Mouse (Mus musculus): ENCODE measurements around the gene Ndufb10.

The Ndufb10 gene

DNA sequence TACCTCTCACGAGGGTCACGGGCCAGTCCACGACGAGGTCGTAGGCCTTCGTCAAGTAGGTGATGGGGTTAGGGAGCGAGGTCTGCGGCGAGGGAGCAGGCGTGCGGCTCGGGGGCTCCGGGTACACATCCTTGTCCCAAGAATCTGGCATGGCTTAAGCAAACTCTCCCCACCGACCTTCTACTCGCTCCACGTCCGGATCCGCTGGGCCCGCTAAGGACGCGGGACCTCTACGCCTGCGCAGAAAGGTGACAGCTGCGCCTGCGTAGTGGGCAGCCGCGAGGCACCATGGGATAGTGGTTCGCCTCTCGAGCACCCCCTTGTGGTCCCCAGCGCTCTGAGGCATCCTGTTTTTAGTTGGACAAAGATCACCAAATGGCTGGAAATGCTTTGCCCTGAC lies at the start of gene Ndufb10:
Ndufb10 (minus strand) TSS at position 295 of the 400 bp plus-strand sequence.
- in situ Hi-C loops (cut with MboI; ENCODE audit: low sequenced_read_pairs), result no loop called here

DNA sequence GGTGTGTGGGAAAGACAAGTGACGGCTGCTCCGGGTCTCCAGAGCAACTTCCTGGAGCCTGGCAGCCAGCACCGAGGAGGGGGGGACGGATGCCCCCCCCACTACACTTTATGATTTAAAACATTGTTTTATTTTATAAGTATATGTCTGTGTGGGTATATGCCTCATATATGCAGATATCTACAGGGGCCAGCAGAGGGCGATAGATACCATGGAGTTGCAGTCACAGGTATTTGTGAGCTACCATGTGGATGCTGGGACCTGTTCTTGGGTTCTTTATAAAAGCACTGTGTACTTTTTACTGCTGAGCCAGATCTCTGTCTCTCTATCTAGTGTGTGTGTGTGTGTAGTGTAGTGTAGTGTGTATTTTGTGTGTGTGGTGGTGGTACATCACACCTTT lies 49.0 kb upstream of the Ndufb10 start:
- in situ Hi-C loops (cut with MboI; ENCODE audit: low sequenced_read_pairs), result no loop called here

DNA sequence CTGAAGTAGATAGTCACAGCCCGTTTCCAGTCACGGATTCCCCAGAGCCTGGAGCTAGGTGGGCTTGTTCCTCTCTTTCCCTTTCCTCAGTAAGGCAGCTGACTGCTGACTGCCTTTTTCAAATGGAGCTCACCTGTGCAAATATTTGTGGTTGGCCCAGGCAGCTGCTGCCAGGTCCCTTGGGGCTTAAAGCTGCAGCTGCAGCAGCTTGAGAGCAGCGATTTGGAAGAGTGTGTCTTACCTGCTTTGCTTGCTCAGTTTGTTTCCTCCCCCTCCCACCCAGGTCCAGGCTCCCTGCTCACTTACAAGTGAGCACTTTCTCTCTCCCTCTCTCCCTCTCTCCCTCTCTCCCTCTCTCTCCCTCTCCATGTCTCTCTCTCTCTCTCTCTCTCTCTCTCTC lies 44.9 kb upstream of the Ndufb10 start:
- in situ Hi-C loops (cut with MboI; ENCODE audit: low sequenced_read_pairs), result no loop called here

DNA sequence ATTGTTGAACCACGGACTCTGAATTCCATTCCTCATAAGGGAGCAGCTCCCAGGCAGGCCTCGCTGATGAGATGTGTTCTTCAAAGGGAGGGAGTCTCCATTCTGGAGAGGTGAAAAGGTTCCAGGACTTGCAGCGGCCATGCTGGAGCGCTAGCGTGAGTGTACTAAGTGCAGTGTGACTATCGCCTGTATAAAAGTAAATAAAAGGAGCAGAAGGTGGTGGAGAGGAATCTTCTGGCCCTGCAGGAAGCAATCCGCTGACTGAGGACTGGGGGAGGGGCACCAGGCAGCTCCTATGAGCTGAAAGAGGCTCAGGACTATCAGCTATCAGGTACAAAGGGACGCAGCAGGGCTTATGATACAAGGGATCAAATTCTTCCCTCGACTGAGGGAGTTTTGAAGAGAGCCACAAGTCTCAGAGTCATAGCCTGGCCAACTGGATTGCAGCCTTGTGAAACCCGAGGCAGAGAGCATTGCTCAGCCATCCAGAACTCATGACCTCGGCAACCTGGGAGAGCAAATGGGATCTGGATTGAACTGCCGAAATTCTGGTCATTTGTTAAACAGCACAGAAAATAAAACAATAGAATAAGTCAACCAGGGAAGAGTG lies 42.1 kb upstream of the Ndufb10 start:
- in situ Hi-C loops (cut with MboI; ENCODE audit: low sequenced_read_pairs), result no loop called here

DNA sequence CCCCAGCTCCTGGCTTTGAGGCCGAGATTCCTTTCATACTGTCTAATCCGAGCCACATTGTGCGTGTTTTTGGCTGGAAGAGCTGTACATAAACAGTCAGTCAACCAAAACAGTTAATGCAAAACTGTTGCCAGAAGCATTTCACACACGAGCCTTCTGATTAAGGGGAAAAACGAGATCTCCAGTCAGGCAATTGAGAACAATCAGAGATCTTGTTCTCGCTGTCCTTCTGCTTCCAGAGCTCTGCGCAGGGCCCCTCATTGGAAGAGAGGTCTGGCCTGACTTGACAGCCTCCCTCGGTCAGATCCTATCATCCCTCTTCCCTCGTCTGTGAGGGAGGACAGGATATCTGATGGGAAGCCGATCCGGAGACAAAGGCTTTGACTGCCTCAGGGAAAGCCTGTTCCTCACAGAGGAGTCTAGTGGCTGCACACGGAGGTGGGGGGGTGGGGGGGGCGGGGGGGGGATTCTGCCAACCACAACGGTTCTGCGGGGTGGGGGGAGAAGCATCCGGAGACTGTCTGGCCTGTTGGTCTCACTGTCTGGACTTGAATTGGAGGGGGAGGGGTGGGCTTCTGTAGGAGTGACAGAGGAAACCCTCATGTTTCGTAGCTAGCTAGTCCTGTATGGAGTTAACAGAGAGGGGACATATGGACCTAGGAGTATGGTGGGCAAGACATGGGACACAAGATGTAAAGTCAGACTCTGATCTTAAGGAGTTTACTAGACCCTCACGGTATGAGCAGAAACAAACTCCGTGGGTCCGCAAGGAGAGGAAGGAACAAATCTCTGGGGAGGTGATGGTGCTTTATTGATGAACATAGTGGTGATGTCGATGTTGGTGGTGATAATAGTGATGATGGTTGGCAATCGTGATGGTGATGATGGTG lies 41.0 kb upstream of the Ndufb10 start:
- in situ Hi-C loops (cut with MboI; ENCODE audit: low sequenced_read_pairs), result no loop called here

DNA sequence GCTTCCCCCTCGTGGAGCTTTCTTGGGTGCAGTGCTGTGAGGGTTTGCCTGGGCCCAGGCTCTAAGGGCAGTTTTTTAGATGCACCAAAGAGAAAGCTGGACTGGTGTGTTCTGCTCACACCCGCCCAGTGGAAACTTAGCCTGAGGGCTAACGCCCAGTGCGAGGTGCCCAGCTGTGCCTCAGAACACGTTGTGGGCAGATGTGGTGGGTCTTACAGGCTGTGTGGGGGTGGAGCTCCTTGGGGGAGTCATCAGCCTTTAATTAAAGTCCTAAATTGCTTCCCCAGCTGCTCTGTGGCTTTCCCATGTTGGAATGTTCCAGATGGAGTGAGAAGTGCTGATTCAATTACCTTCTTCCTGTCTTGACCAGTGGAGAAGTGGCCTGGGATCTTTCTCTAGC lies 36.8 kb upstream of the Ndufb10 start:
- in situ Hi-C loops (cut with MboI; ENCODE audit: low sequenced_read_pairs), result no loop called here

DNA sequence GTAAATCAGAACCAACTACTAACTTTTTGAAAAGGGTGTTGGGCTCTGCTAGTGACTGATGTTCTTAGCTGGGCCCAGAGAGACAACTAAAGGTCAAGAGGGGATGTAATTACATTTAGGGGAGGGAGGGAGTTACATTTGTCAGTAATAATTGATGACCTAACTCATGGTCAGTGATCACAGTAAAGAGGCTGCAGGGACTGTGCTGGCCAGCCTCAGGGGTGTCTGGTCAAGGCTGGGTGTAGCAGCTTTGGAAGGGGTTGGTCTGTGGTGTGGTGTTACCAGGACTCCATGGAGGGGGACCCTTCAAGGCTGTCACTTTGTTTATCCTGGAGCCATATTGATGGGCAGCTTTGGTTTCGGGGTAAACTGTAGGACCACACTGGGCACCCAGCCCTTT lies 33.1 kb upstream of the Ndufb10 start:
- in situ Hi-C loops (cut with MboI; ENCODE audit: low sequenced_read_pairs), result no loop called here

DNA sequence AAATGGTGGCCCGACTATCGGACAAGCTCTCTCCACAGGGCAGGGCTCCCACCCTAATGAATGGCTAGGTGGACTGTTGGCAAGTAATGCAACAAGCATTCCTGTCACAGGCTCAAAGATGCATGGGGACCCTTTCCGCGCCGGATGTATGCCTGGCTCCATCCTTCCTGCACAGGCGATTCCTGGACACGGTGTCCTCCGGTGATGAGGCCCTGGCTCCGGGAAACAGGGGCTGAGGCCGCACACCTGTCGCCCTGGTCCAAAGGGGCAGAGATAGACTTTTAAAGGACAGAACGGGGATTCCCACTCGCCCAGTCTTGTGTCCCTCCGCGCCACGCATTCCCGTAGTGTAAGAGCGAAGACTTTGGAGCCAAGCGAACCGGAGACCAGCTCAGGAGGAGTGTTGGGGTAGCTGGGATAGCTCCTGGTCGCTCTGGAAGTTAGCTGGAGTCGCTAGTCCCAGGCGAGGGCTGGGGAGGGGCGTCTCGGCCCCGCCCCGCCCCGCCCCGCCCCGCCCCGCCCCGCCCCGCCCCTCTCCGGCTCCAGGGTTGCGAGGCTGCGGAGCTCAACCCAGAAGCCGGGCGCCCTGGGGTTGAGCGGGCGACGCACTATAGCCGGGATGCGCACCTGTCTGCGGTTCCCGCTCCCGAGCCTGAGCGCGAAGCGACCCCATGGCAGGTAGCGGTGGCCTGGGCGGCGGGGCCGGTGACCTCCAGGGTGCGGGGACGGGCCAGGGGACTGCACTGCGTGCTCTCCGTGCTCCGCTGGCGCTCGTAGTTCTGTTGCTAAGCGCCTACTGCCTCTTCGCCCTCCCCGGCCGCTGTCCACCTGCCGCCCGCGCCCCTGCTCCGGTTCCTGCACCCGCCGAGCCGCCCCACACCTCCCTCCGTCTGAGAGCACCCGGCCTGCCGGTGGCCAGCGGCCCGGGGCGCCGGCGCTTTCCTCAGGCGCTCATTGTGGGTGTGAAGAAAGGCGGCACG lies 28.4 kb upstream of the Ndufb10 start, which contains the start of gene Hs3st6:
Hs3st6 (plus strand) TSS at position 574 of the 980 bp plus-strand sequence.
- in situ Hi-C loops (cut with MboI; ENCODE audit: low sequenced_read_pairs), result no loop called here

DNA sequence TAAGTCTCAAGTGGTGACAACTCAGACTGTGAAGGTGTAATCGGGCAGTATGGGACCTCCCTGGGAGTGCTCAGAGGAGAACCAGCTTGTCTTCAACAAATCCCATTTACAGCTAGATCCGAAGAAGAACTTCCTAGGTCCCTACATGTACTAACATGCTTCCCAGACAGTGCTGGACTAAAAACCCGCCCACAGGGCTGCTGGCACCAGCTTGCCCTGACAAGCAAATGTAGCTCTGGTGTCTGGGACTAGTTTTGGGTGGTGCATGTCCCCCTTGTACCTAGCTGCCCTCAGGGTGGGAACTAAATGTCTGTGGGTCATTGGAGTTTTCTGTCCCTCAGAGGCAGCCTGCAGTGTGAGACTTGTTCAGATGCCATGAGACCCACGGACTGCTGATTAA lies 27.2 kb upstream of the Ndufb10 start:
- in situ Hi-C loops (cut with MboI; ENCODE audit: low sequenced_read_pairs), result no loop called here

DNA sequence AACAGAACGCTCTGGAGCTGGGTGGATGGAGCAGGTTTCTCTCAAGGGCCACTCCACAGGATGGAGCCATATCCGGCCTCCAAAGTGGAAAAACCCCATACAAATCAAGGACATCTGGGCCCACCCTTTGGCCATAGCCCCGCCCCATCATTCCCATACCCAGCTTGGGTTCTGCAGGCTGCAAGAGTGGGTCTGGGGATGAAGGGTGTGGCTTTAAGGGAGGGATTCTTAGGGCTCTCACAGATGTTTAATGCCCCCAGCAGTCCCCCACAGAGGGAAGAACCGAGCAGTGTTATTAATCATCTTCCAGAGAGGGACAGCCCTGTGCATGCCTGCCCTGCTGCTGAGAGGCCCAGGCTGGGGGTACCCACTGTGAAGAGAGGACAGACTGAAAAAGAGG lies 22.7 kb upstream of the Ndufb10 start:
- in situ Hi-C loops (cut with MboI; ENCODE audit: low sequenced_read_pairs), result loop anchor here (10.0 kb wide), 1 partner anchor 138 kb away; the partner anchor contains the start of genes Nubp2 and Spsb3

DNA sequence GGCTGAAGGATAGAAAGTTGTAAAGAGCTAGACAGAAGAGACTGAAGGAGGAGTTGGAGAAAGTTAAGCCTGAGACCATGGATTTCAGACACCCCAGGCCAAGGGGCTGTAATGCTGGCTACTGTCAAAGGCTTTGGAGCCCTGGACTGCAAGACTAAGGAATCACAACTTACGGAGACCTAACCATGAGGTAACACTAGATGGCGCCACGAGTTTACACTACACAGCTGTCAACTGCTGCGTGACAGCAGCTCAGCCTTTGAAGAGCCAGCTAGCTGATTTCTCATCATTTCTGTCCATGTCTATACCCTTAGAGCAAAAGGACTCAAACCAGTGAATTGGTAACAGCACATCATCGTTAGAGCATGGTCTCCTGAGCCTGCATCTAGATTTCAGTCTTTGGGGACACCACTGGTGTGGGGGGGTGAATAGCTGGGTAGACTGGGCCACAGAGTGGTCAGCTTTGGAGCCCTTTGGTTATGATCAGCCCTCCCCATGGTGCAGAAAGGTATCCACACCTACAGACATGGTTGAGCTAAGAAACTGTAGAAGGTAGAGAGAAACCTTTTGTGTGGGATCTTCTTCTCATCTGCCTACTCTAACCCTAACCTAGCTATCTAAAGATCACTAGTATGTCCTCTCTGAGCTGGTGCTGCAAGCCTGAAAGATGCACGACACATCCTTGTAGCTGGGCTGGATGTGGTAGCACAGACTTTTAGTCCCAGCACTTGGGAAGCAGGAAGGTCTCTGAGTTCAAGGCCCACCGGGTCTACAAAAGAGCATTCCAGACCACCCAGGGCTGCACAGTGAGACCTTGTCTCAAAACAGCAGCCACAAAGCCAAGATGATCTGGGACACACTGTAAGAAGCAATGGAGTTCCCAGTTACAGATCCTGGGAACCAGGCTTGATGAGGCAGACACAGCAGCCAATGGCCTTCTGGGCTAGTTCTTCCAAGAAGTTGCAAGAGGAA lies 21.5 kb upstream of the Ndufb10 start:
- in situ Hi-C loops (cut with MboI; ENCODE audit: low sequenced_read_pairs), result loop anchor here (10.0 kb wide), 1 partner anchor 139 kb away; the partner anchor contains the start of genes Nubp2 and Spsb3

DNA sequence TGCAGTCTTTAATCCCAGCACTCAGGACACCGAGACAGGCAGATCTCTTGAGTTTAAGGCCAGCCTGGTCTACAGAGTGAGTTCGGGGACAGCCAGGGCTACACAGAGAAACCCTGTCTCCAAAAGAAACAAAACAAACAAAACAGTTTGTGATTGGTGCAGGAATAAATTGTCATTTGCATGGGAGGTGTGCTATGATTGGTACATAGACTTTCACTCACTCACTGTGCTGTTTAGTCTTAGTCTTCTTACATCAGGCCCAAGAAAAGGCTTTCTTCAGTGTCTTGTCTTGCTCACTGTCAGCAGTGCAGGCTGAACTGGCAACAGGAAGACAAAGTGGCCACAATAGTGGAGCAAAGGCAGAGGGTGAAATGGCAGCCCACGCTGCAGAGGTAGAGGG lies 20.1 kb upstream of the Ndufb10 start:
- in situ Hi-C loops (cut with MboI; ENCODE audit: low sequenced_read_pairs), result loop anchor here (10.0 kb wide), 1 partner anchor 140 kb away; the partner anchor contains the start of genes Nubp2 and Spsb3

DNA sequence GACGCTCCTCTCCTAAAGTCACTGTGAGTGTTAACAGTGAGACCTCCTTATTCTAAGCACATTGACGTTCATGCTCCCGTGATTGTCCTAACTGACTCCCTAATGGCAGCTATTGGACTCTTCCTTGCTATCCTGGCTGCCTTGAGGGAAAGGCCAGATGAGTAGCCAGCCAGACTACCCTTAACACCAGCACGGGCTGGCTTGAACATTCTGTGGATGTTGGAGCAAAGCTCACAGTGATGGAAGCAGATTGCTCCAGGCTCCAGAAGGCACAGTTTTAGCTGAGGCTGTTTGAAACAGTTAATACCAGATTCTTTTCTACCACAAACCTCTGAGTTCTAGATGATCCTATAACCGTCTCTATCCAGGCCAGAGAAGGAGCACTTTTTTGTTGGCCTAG lies 19.6 kb upstream of the Ndufb10 start:
- in situ Hi-C loops (cut with MboI; ENCODE audit: low sequenced_read_pairs), result loop anchor here (10.0 kb wide), 1 partner anchor 141 kb away; the partner anchor contains the start of genes Nubp2 and Spsb3

DNA sequence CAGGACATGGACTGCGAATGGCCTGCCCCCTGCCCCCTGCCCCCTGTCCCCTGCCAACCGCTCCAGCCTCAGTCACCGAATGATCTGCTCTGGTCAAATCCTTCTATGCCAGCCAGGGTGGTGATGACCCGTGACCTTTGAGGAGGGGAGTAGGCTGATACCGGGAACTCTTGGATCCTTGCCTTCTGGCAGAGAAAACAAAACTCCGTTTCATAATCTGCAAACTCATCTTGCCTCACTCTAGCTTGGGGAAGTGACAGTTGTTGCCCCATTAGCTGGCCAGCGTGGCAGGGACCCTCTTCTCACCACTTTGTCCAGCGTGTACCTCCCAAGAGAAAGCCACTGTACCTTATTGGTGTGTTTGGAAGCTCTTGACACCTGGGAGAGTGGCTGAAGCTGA lies 18.0 kb upstream of the Ndufb10 start:
- in situ Hi-C loops (cut with MboI; ENCODE audit: low sequenced_read_pairs), result loop anchor here (10.0 kb wide), 1 partner anchor 142 kb away; the partner anchor contains the start of genes Nubp2 and Spsb3

DNA sequence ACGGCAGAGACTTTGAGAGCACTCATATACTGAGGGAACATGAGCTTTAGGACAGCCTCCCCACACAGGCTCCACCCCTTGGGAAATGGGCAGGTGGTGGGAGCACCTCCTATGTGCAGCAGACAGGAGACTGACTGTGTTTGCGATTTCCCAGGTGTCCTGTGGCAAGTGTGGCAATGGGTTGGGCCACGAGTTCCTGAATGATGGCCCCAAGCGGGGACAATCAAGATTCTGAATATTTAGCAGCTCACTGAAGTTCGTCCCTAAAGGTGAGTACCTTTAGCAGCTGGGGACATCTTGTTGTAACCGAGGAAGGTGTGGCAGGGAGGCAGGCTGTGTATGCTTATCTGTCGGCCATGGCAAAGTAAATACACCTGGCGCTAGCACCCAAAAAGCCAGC lies 15.6 kb upstream of the Ndufb10 start:
- in situ Hi-C loops (cut with MboI; ENCODE audit: low sequenced_read_pairs), result loop anchor here (10.0 kb wide), 1 partner anchor 145 kb away; the partner anchor contains the start of genes Nubp2 and Spsb3

DNA sequence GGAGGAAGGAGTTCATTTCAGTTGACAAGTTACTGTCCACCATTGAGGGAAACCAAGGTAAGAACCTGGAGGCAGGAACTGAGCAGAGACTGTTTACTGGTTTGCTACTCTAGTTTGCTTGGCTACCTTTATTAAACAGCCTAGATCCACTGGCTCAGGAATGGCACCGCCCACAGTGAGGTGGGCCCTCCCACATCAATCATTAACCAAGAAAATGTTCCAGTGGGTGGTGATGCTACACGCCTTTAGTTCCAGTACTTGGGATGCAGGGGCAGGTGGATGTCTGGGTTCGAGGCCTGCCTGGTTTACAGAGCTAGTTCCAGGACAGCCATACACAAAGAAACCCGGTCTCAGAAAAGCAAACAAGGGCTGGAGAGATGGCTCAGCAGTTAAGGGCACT lies 14.0 kb upstream of the Ndufb10 start:
- in situ Hi-C loops (cut with MboI; ENCODE audit: low sequenced_read_pairs), result no loop called here

DNA sequence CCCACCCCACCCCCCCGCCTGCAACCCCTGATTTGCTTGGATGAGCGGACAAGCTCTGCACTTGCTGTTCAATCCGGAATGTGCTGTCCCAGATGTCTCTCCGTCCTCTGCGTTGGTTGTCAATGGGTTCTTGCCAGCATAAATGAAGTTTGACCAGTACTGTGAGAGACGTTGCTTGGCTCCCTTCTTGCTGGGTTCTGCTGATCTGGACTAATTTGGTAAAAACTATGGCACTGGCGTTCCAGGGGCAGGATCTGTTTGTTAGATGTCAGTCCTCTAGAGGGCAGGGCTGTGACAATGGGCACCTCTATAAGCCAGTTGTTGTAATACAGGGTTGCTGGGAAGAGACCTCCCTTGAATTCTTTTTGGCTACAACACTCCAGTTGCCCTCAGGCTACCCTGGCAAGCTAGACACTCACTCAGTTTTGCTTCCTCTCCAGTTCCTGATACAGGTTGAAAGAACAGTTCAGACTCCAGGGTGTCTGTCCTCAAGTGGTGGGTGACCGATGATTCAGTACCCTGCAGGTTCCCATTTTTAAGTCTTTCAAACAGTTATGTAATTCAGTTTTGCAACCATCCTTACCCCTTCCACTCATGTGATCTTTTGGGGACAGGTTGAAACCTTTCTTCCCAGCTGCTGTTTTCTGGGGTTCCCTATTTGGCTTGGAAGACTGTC lies 13.0 kb upstream of the Ndufb10 start:
- in situ Hi-C loops (cut with MboI; ENCODE audit: low sequenced_read_pairs), result no loop called here

DNA sequence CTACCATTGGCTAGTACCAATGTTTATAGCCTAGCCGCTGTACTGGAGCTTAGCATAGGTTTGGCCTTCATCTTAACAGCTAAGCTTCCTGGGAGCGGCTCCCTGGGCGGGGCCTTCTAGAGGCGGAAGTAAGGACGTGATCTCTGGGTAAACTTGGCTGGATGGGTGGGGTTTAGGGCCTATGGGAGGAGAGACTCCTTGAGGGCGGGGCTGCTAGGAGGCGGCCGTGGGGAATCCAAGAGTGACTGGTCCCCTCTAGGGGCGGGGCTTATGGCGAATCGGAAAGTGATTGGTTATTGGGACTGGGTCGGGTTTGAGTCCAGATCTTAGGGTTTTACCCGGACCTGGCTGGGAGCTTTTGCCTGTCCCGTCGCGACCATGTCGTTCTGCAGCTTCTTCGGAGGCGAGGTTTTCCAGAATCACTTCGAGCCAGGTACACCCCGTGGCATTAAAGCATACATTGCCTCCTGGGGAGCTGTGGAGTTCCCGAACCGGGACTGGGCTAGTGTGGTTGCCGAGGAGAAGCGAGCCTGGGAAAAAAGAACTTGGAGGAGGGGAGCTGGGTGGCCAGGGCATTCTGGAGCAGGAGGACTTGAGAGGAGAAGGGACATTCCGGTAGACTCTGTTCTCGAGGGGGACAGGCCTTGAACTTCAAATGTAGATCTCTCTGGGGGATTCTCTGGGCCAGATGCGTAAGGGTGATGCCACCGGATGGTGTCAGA lies 12.2 kb upstream of the Ndufb10 start, which contains the start of gene Msrb1:
Msrb1 (plus strand) TSS at position 313 of the 722 bp plus-strand sequence.
- in situ Hi-C loops (cut with MboI; ENCODE audit: low sequenced_read_pairs), result no loop called here

Measured in CH12F3 (cell line).